Mouse (Mus musculus): Measurements from ENCODE around the gene Slc44a3.

Gene Slc44a3

GRCm38 (mm10) chr3:121532176-121532575 lies at the start of gene Slc44a3:
Slc44a3 (minus strand) TSS chr3:121532404.
- peak; percentile 53 for DNase-seq (ENCODE audit: low read depth, low spot score)

- no peak for DNase-seq (ENCODE audit: low read depth, low spot score)
Measured at GRCm38 (mm10) chr3:121579880-121580549, 47.8 kb upstream of the Slc44a3 start.

GRCm38 (mm10) chr3:121579402-121579801 lies 47.2 kb upstream of the Slc44a3 start:
- peak; percentile 50 for DNase-seq (ENCODE audit: low read depth, low spot score)

GRCm38 (mm10) chr3:121578706-121579105 lies 46.5 kb upstream of the Slc44a3 start:
- peak; percentile 96 for DNase-seq (ENCODE audit: low read depth, low spot score)

GRCm38 (mm10) chr3:121577641-121578040 lies 45.4 kb upstream of the Slc44a3 start:
- peak; percentile 82 for DNase-seq (ENCODE audit: low read depth, low spot score)

GRCm38 (mm10) chr3:121577032-121577591 lies 44.9 kb upstream of the Slc44a3 start:
- DNase-seq (ENCODE audit: low read depth, low spot score): peak; percentile 99

- DNase-seq (ENCODE audit: low read depth, low spot score): peak; percentile 96
Measured at GRCm38 (mm10) chr3:121576367-121576766, 44.2 kb upstream of the Slc44a3 start.

GRCm38 (mm10) chr3:121574386-121574785 lies 42.2 kb upstream of the Slc44a3 start:
- no peak for DNase-seq (ENCODE audit: low read depth, low spot score)

GRCm38 (mm10) chr3:121573858-121574257 lies 41.7 kb upstream of the Slc44a3 start:
- no peak for DNase-seq (ENCODE audit: low read depth, low spot score)

- DNase-seq (ENCODE audit: low read depth, low spot score): no peak
Measured at GRCm38 (mm10) chr3:121571491-121571890, 39.3 kb upstream of the Slc44a3 start.

- DNase-seq (ENCODE audit: low read depth, low spot score): no peak
Measured at GRCm38 (mm10) chr3:121570623-121571022, 38.4 kb upstream of the Slc44a3 start.

GRCm38 (mm10) chr3:121569767-121570166 lies 37.6 kb upstream of the Slc44a3 start:
- DNase-seq (ENCODE audit: low read depth, low spot score): peak; percentile 56

- DNase-seq (ENCODE audit: low read depth, low spot score): peak; percentile 72
Measured at GRCm38 (mm10) chr3:121569004-121569403, 36.8 kb upstream of the Slc44a3 start.

- no peak for DNase-seq (ENCODE audit: low read depth, low spot score)
Measured at GRCm38 (mm10) chr3:121567904-121568303, 35.7 kb upstream of the Slc44a3 start.

- DNase-seq (ENCODE audit: low read depth, low spot score): no peak
Measured at GRCm38 (mm10) chr3:121567337-121567900, 35.2 kb upstream of the Slc44a3 start.

GRCm38 (mm10) chr3:121566901-121567300 lies 34.7 kb upstream of the Slc44a3 start:
- no peak for DNase-seq (ENCODE audit: low read depth, low spot score)

- DNase-seq (ENCODE audit: low read depth, low spot score): no peak
Measured at GRCm38 (mm10) chr3:121561803-121562202, 29.6 kb upstream of the Slc44a3 start.

GRCm38 (mm10) chr3:121560115-121560865 lies 28.1 kb upstream of the Slc44a3 start:
- peak; percentile 82 for DNase-seq (ENCODE audit: low read depth, low spot score)

GRCm38 (mm10) chr3:121559406-121560114 lies 27.4 kb upstream of the Slc44a3 start:
- peak; percentile 97 for DNase-seq (ENCODE audit: low read depth, low spot score)

GRCm38 (mm10) chr3:121558861-121559260 lies 26.7 kb upstream of the Slc44a3 start:
- peak; percentile 94 for DNase-seq (ENCODE audit: low read depth, low spot score)

GRCm38 (mm10) chr3:121556304-121556703 lies 24.1 kb upstream of the Slc44a3 start:
- DNase-seq (ENCODE audit: low read depth, low spot score): peak; percentile 23

- DNase-seq (ENCODE audit: low read depth, low spot score): no peak
Measured at GRCm38 (mm10) chr3:121553294-121553693, 21.1 kb upstream of the Slc44a3 start.

Data from R1 (cell line).